Mouse (Mus musculus): ENCODE measurements around the gene Kcnj3.

Gene Kcnj3

GRCm38 (mm10) chr2:55532738-55533491 lies 97.1 kb downstream of the Kcnj3 start:
- no peak for DNase-seq

GRCm38 (mm10) chr2:55534946-55535345 lies 99.2 kb downstream of the Kcnj3 start:
- no peak for DNase-seq

- DNase-seq: no peak
Observed at GRCm38 (mm10) chr2:55535482-55535881, 99.7 kb downstream of the Kcnj3 start.

- DNase-seq: no peak
Observed at GRCm38 (mm10) chr2:55547612-55548011, 111.8 kb downstream of the Kcnj3 start.

GRCm38 (mm10) chr2:55558368-55558985 lies 122.7 kb downstream of the Kcnj3 start:
- DNase-seq: no peak

GRCm38 (mm10) chr2:55569291-55569690 lies 133.5 kb downstream of the Kcnj3 start:
- no peak for DNase-seq

- no peak for DNase-seq
Observed at GRCm38 (mm10) chr2:55571425-55571824, 135.7 kb downstream of the Kcnj3 start.

- DNase-seq: no peak
Observed at GRCm38 (mm10) chr2:55580286-55580685, 144.5 kb downstream of the Kcnj3 start.

- no peak for DNase-seq
Observed at GRCm38 (mm10) chr2:55591226-55591988, 155.6 kb downstream of the Kcnj3 start.
